Mouse (Mus musculus): ENCODE results near the gene Dlg5. TPM values are rescaled to one million over a fixed set of nuclear protein-coding genes. Genes with fewer than 3 reads are reported as not detected.
A peak's percentile ranks its signal among the peaks of the same experiment; 100 is the strongest.

The Dlg5 gene
- polyA plus RNA-seq, 1 experiment from 2014 or later, result 6.0 TPM

DNA sequence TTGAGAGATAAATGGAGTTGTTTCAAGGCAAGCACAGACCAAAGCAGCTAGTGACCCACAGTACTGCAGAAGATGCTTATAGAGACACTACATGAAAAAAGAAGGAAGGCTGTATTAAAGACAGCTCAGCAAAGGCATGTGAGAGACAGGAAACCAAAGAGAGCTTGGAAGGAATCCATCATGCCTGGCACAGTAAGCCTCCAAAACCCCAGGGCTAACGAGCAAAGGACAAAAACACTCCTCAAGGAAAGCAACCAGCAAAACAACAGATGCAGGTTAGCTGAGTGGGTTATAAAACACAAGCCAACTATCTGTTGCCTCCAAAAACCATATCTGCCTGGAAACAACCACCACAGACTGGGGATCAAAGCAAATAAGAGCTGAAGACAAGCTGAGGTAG lies 121.5 kb downstream of the Dlg5 start:
- Histone ChIP-seq H3K4me1 (ENCODE audit: insufficient read depth, low read depth, low read length) (no peaks in the 10 kb centered on the region), H3K9me3 (ENCODE audit: low read length) (no peaks in the 10 kb centered on the region), H3K27me3 (replicated peaks; ENCODE audit: insufficient read depth, low read length) (no peaks in the 10 kb centered on the region), H3K27ac (ENCODE audit: low read length) (no peak overlapping the region), H3K4me3 (ENCODE audit: low read depth, low read length) (no peak overlapping the region), H3K9ac (replicated peaks; ENCODE audit: low read depth) (no peak overlapping the region), H3K36me3 (ENCODE audit: insufficient read depth, low read length) (no peaks in the 10 kb centered on the region), H3K4me2 (replicated peaks; ENCODE audit: low read depth, low read length) (no peak overlapping the region)
- 29% methylated on average over 1 of the region's 1 CpGs for WGBS
- DNase-seq (ENCODE audit: low spot score) (no peak), ATAC-seq (no peak)
- TF ChIP-seq CTCF (IDR thresholded peaks at IDR 0.05), result no peak
- TF ChIP-seq EP300 (IDR thresholded peaks at IDR 0.05), result no peak

DNA sequence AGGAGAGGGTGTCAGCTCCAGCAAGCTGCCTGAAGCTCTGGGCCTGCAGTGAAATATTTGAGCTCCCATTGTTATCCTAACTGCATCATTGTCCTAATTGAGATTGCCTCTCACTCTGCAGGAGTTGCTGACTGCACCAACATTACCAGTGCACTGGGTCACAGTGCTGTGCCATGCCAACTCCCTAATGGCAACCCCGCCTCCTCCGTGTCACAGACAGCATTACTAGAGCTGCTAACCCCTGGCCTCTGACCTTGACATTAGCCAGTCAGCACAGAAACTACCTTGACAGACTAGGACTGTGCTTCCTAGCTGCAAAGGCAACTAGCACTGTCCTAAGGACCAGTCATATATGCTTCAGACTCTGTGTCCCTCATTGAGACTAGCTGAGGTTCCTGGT lies 139.0 kb downstream of the Dlg5 start:
- TF ChIP-seq EP300 (IDR thresholded peaks at IDR 0.05) (no peak), CTCF (IDR thresholded peaks at IDR 0.05) (no peak)
- Histone ChIP-seq H3K4me2 (replicated peaks; ENCODE audit: low read depth, low read length) (no peak overlapping the region), H3K27me3 (replicated peaks; ENCODE audit: insufficient read depth, low read length) (no peaks in the 10 kb centered on the region), H3K9me3 (ENCODE audit: low read length) (no peaks in the 10 kb centered on the region), H3K36me3 (ENCODE audit: insufficient read depth, low read length) (no peaks in the 10 kb centered on the region), H3K4me3 (ENCODE audit: low read depth, low read length) (no peak overlapping the region), H3K9ac (replicated peaks; ENCODE audit: low read depth) (no peak overlapping the region), H3K4me1 (ENCODE audit: insufficient read depth, low read depth, low read length) (no peaks in the 10 kb centered on the region), H3K27ac (ENCODE audit: low read length) (no peak overlapping the region)
- ATAC-seq (no peak), DNase-seq (ENCODE audit: low spot score) (no peak)
- WGBS, result 85% methylated on average over 2 of the region's 2 CpGs

DNA sequence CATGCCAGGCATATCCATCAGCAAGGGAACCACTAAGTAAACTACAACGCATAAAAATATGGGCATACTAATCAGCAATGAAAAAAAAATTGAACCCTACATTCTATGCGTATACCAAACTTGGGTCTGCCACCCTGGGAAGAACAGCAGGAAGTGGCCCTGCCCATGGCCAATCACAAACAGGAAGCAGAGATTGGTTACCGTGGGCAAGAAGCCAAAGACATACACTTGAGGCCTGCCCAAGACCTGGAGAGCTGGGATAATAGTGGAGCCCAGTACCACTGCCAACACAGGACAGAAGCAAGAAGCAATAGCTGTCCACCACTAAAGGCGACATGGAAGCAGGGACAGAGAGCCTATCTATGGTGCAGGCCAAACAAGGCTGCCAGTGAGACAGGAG lies 146.9 kb downstream of the Dlg5 start:
- Histone ChIP-seq H3K27me3 (replicated peaks; ENCODE audit: insufficient read depth, low read length) (no peaks in the 10 kb centered on the region), H3K36me3 (ENCODE audit: insufficient read depth, low read length) (no peaks in the 10 kb centered on the region), H3K4me2 (replicated peaks; ENCODE audit: low read depth, low read length) (no peak overlapping the region), H3K27ac (ENCODE audit: low read length) (no peak overlapping the region), H3K4me1 (ENCODE audit: insufficient read depth, low read depth, low read length) (no peaks in the 10 kb centered on the region), H3K9ac (replicated peaks; ENCODE audit: low read depth) (no peak overlapping the region), H3K4me3 (ENCODE audit: low read depth, low read length) (no peak overlapping the region), H3K9me3 (ENCODE audit: low read length) (no peaks in the 10 kb centered on the region)
- DNase-seq (ENCODE audit: low spot score) (peak; percentile 45), ATAC-seq (peak; percentile 71)
- 63% methylated on average over 4 of the region's 4 CpGs for WGBS
- peak; percentile 58; the same call in 1 of the 2 replicates for TF ChIP-seq EP300 (IDR thresholded peaks at IDR 0.05)
- TF ChIP-seq CTCF (IDR thresholded peaks at IDR 0.05), result no peak

GRCm38 (mm10) chr14:24094656-24095055 lies 151.1 kb downstream of the Dlg5 start:
- H3K27me3 ChIP-seq (replicated peaks; ENCODE audit: insufficient read depth, low read length), result no peaks in the 10 kb centered on the region
- 77% methylated on average over 1 of the region's 1 CpGs for WGBS
- H3K4me1 ChIP-seq (ENCODE audit: insufficient read depth, low read depth, low read length), result no peaks in the 10 kb centered on the region
- ATAC-seq (no peak), DNase-seq (ENCODE audit: low spot score) (no peak)
- no peaks in the 10 kb centered on the region for H3K9me3 ChIP-seq (ENCODE audit: low read length)
- no peak overlapping the region for H3K27ac ChIP-seq (ENCODE audit: low read length)
- H3K9ac ChIP-seq (replicated peaks; ENCODE audit: low read depth), result no peak overlapping the region
- no peak overlapping the region for H3K4me2 ChIP-seq (replicated peaks; ENCODE audit: low read depth, low read length)
- no peak overlapping the region for H3K4me3 ChIP-seq (ENCODE audit: low read depth, low read length)
- no peaks in the 10 kb centered on the region for H3K36me3 ChIP-seq (ENCODE audit: insufficient read depth, low read length)
- TF ChIP-seq EP300 (IDR thresholded peaks at IDR 0.05) (no peak), CTCF (IDR thresholded peaks at IDR 0.05) (no peak)

GRCm38 (mm10) chr14:24093221-24093620 lies 152.5 kb downstream of the Dlg5 start:
- H3K4me1 ChIP-seq (ENCODE audit: insufficient read depth, low read depth, low read length), result no peaks in the 10 kb centered on the region
- 89% methylated on average over 4 of the region's 4 CpGs for WGBS
- H3K4me3 ChIP-seq (ENCODE audit: low read depth, low read length), result no peak overlapping the region
- TF ChIP-seq EP300 (IDR thresholded peaks at IDR 0.05), result no peak
- TF ChIP-seq CTCF (IDR thresholded peaks at IDR 0.05), result no peak
- no peaks in the 10 kb centered on the region for H3K36me3 ChIP-seq (ENCODE audit: insufficient read depth, low read length)
- H3K27me3 ChIP-seq (replicated peaks; ENCODE audit: insufficient read depth, low read length), result no peaks in the 10 kb centered on the region
- H3K9ac ChIP-seq (replicated peaks; ENCODE audit: low read depth), result no peak overlapping the region
- ATAC-seq (no peak), DNase-seq (ENCODE audit: low spot score) (no peak)
- no peak overlapping the region for H3K27ac ChIP-seq (ENCODE audit: low read length)
- H3K9me3 ChIP-seq (ENCODE audit: low read length), result no peaks in the 10 kb centered on the region
- no peak overlapping the region for H3K4me2 ChIP-seq (replicated peaks; ENCODE audit: low read depth, low read length)

DNA sequence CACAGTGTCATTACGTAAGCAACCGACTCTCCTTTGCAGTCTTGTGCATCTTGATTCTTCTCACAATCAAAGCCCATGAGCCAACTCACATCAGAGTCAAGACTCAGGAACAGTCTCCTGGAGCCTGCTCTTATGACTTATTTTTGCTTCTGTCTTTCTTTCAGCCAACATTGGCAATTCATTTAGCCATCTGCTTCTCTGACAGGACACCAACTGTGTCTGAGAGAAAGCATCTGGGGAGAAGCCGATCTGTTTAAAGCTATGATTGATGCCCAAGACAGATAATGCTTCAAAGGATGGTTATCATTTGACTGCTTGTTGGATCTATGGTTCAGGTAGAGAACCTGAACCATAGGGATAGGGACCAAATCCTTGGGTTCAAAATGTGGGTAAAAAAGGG lies 153.3 kb downstream of the Dlg5 start:
- H3K4me3 ChIP-seq (ENCODE audit: low read depth, low read length), result no peak overlapping the region
- H3K9ac ChIP-seq (replicated peaks; ENCODE audit: low read depth), result no peak overlapping the region
- no peak overlapping the region for H3K27ac ChIP-seq (ENCODE audit: low read length)
- ATAC-seq, result no peak
- H3K9me3 ChIP-seq (ENCODE audit: low read length), result no peaks in the 10 kb centered on the region
- DNase-seq (ENCODE audit: low spot score), result no peak
- H3K4me1 ChIP-seq (ENCODE audit: insufficient read depth, low read depth, low read length), result no peaks in the 10 kb centered on the region
- TF ChIP-seq CTCF (IDR thresholded peaks at IDR 0.05) (no peak), EP300 (IDR thresholded peaks at IDR 0.05) (no peak)
- no peak overlapping the region for H3K4me2 ChIP-seq (replicated peaks; ENCODE audit: low read depth, low read length)
- WGBS, result 72% methylated on average over 3 of the region's 3 CpGs
- H3K27me3 ChIP-seq (replicated peaks; ENCODE audit: insufficient read depth, low read length), result no peaks in the 10 kb centered on the region
- H3K36me3 ChIP-seq (ENCODE audit: insufficient read depth, low read length), result no peaks in the 10 kb centered on the region

GRCm38 (mm10) chr14:24090790-24091189 lies 154.9 kb downstream of the Dlg5 start:
- Histone ChIP-seq H3K4me3 (ENCODE audit: low read depth, low read length) (no peak overlapping the region), H3K4me2 (replicated peaks; ENCODE audit: low read depth, low read length) (no peak overlapping the region), H3K9me3 (ENCODE audit: low read length) (no peaks in the 10 kb centered on the region), H3K9ac (replicated peaks; ENCODE audit: low read depth) (no peak overlapping the region), H3K27me3 (replicated peaks; ENCODE audit: insufficient read depth, low read length) (no peaks in the 10 kb centered on the region), H3K4me1 (ENCODE audit: insufficient read depth, low read depth, low read length) (no peaks in the 10 kb centered on the region), H3K36me3 (ENCODE audit: insufficient read depth, low read length) (no peaks in the 10 kb centered on the region), H3K27ac (ENCODE audit: low read length) (no peak overlapping the region)
- TF ChIP-seq CTCF (IDR thresholded peaks at IDR 0.05), result no peak
- no peak for TF ChIP-seq EP300 (IDR thresholded peaks at IDR 0.05)
- DNase-seq (ENCODE audit: low spot score) (no peak), ATAC-seq (no peak)
- WGBS, result 36% methylated on average over 1 of the region's 1 CpGs
